Mouse (Mus musculus): ENCODE measurements around the gene Cilp. TPM values are rescaled to one million over a fixed set of nuclear protein-coding genes. Genes with fewer than 3 reads are reported as not detected.
"Not testable (repeated sequence)": the region's sequence is repeated elsewhere in the genome, so short reads cannot be mapped to it uniquely, and the experiment has no call there.

Cilp gene
- polyA plus RNA-seq, 1 experiment = 0.15 TPM

DNA sequence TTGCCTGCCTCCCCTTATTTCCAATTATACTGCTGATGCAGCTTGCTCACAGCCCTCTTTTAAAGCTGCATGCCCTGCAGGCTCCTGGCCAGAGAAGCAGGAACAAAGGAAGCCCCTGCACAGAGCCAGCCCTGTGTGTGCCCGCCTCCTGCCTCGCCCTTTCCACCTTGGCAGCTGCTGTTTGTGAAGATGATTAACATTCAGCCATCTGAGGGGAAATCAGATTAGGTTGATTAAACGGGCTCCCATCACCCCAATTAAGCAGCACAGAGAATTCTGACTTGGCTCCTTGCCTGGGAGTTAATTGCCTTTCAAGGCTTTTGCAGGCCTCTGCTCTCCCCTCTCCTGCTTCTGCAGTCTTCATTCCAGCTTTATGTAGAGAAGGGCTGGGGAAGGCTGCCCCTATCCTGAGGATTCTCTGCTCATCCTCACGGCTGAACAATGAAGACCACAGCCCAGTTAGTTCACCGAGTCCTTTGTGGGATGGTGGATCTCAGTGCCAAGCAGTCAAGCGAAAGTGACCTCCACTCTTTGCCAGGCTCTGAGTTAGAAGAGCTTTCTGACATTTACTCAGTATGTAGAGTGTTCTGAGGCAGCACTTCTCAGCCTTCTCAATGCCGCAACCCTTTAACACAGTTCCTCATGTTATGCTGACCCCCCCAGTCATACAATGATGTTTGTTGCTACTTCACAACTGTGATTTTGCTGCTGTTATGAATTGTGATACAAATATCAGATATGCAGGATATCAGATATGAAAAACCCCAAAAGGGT is 2.9 kb downstream of the Cilp start:
- Histone ChIP-seq H3K9ac (ENCODE audit: low read depth, poor library complexity, severe bottlenecking) (no peak overlapping the region), H3K4me3 (ENCODE audit: low read depth, low read length) (no peak overlapping the region), H3K9me3 (replicated peaks; ENCODE audit: control insufficient read depth, insufficient read depth, low read length, poor library complexity, severe bottlenecking) (no peaks in the 10 kb centered on the region), H3K36me3 (ENCODE audit: control insufficient read depth, insufficient read depth, low read length, poor library complexity, severe bottlenecking) (no peaks in the 10 kb centered on the region), H3K27ac (ENCODE audit: insufficient read depth, low read length) (no peak overlapping the region), H3K4me1 (ENCODE audit: control insufficient read depth, insufficient read depth, low read length) (no peaks in the 10 kb centered on the region), H3K27me3 (ENCODE audit: control insufficient read depth, insufficient read depth, low read length, poor library complexity, severe bottlenecking) (no peaks in the 10 kb centered on the region)
- TF ChIP-seq POLR2A (IDR thresholded peaks at IDR 0.05; ENCODE audit: insufficient read depth, low read length) (no peak), EP300 (IDR thresholded peaks at IDR 0.05; ENCODE audit: insufficient read depth, low read depth, low read length) (no peak), CTCF (IDR thresholded peaks at IDR 0.05; ENCODE audit: low read depth, low read length) (no peak)

DNA sequence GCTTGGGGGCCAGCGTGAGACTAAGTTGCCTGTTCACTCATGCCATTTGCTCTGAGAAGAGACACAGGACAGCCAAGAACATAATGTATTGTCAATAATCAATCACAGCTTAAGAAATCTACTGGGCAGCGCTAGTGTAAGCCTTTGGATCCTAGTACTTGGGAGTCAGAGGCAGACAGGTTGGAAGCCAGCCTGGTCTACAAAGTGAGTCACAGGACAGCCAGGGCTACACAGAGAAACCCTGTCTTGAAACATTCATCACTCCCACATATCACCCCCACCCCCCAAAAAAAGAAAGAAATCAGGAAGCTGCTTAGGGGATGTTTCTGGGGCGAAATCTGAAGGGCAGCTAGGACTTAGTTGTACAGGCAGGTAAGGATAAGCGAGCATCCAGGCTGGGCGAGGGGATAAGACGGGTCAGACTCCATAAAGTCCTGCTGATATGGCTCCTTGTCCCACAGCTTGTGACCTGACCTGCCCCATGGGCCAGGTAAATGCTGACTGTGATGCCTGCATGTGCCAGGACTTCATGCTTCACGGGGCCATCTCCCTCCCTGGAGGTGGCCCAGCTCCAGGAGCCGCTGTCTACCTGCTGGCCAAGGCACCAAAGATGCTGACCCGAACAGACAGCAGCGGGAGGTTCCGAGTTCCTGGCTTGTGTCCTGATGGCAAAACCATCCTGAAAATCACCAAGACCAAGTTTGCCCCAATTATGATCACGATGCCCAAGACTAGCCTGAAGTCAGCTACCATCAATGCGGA is 8.2 kb downstream of the Cilp start:
- TF ChIP-seq EP300 (IDR thresholded peaks at IDR 0.05; ENCODE audit: insufficient read depth, low read depth, low read length) (no peak), POLR2A (IDR thresholded peaks at IDR 0.05; ENCODE audit: insufficient read depth, low read length) (no peak), CTCF (IDR thresholded peaks at IDR 0.05; ENCODE audit: low read depth, low read length) (no peak)

GRCm38 (mm10) chr9:65273873-65274272 is 8.9 kb downstream of the Cilp start:
- H3K27me3 ChIP-seq (ENCODE audit: control insufficient read depth, insufficient read depth, low read length, poor library complexity, severe bottlenecking) = no peaks in the 10 kb centered on the region
- no peak overlapping the region for H3K27ac ChIP-seq (ENCODE audit: insufficient read depth, low read length)
- TF ChIP-seq POLR2A (IDR thresholded peaks at IDR 0.05; ENCODE audit: insufficient read depth, low read length) (no peak), EP300 (IDR thresholded peaks at IDR 0.05; ENCODE audit: insufficient read depth, low read depth, low read length) (0 out of 2 replicates have a peak, but pooled peaks have one; percentile 3)
- no peak overlapping the region for H3K9ac ChIP-seq (ENCODE audit: low read depth, poor library complexity, severe bottlenecking)
- H3K36me3 ChIP-seq (ENCODE audit: control insufficient read depth, insufficient read depth, low read length, poor library complexity, severe bottlenecking) = no peaks in the 10 kb centered on the region
- H3K4me1 ChIP-seq (ENCODE audit: control insufficient read depth, insufficient read depth, low read length) = peaks cover 4% of the 10 kb centered on the region
- H3K4me3 ChIP-seq (ENCODE audit: low read depth, low read length) = no peak overlapping the region
- no peaks in the 10 kb centered on the region for H3K9me3 ChIP-seq (replicated peaks; ENCODE audit: control insufficient read depth, insufficient read depth, low read length, poor library complexity, severe bottlenecking)

More for the DNA sequence above, 8.2 kb downstream of the Cilp start:
- Histone ChIP-seq H3K27me3 (ENCODE audit: control insufficient read depth, insufficient read depth, low read length, poor library complexity, severe bottlenecking) (no peaks in the 10 kb centered on the region), H3K9me3 (replicated peaks; ENCODE audit: control insufficient read depth, insufficient read depth, low read length, poor library complexity, severe bottlenecking) (no peaks in the 10 kb centered on the region), H3K9ac (ENCODE audit: low read depth, poor library complexity, severe bottlenecking) (no peak overlapping the region), H3K4me3 (ENCODE audit: low read depth, low read length) (no peak overlapping the region), H3K36me3 (ENCODE audit: control insufficient read depth, insufficient read depth, low read length, poor library complexity, severe bottlenecking) (no peaks in the 10 kb centered on the region), H3K27ac (ENCODE audit: insufficient read depth, low read length) (no peak overlapping the region), H3K4me1 (ENCODE audit: control insufficient read depth, insufficient read depth, low read length) (peaks cover 4% of the 10 kb centered on the region)

- H3K4me1 ChIP-seq (ENCODE audit: control insufficient read depth, insufficient read depth, low read length); H3K9ac ChIP-seq (ENCODE audit: low read depth, poor library complexity, severe bottlenecking); H3K27me3 ChIP-seq (ENCODE audit: control insufficient read depth, insufficient read depth, low read length, poor library complexity, severe bottlenecking); H3K4me3 ChIP-seq (ENCODE audit: low read depth, low read length); H3K36me3 ChIP-seq (ENCODE audit: control insufficient read depth, insufficient read depth, low read length, poor library complexity, severe bottlenecking); H3K9me3 ChIP-seq (replicated peaks; ENCODE audit: control insufficient read depth, insufficient read depth, low read length, poor library complexity, severe bottlenecking); H3K27ac ChIP-seq (ENCODE audit: insufficient read depth, low read length): not testable (repeated sequence)
These were observed 9.9 kb downstream of the Cilp start for GRCm38 (mm10) chr9:65274851-65275250.

GRCm38 (mm10) chr9:65275810-65276530 is 11.0 kb downstream of the Cilp start:
- TF ChIP-seq CTCF (IDR thresholded peaks at IDR 0.05; ENCODE audit: low read depth, low read length) = no peak
- no peak for TF ChIP-seq POLR2A (IDR thresholded peaks at IDR 0.05; ENCODE audit: insufficient read depth, low read length)
- TF ChIP-seq EP300 (IDR thresholded peaks at IDR 0.05; ENCODE audit: insufficient read depth, low read depth, low read length) = no peak
- peaks cover 4% of the 10 kb centered on the region for H3K4me1 ChIP-seq (ENCODE audit: control insufficient read depth, insufficient read depth, low read length)
- no peaks in the 10 kb centered on the region for H3K9me3 ChIP-seq (replicated peaks; ENCODE audit: control insufficient read depth, insufficient read depth, low read length, poor library complexity, severe bottlenecking)
- no peaks in the 10 kb centered on the region for H3K27me3 ChIP-seq (ENCODE audit: control insufficient read depth, insufficient read depth, low read length, poor library complexity, severe bottlenecking)
- no peak overlapping the region for H3K9ac ChIP-seq (ENCODE audit: low read depth, poor library complexity, severe bottlenecking)
- no peak overlapping the region for H3K4me3 ChIP-seq (ENCODE audit: low read depth, low read length)
- H3K27ac ChIP-seq (ENCODE audit: insufficient read depth, low read length) = no peak overlapping the region
- no peaks in the 10 kb centered on the region for H3K36me3 ChIP-seq (ENCODE audit: control insufficient read depth, insufficient read depth, low read length, poor library complexity, severe bottlenecking)
